Mouse (Mus musculus): ENCODE data around the gene Fn3k. TPM values are rescaled to one million over a fixed set of nuclear protein-coding genes. Genes with fewer than 3 reads are reported as not detected.

Fn3k gene
- polyA plus RNA-seq, 1 experiment from 2014 or later, result 2.1 TPM

DNA sequence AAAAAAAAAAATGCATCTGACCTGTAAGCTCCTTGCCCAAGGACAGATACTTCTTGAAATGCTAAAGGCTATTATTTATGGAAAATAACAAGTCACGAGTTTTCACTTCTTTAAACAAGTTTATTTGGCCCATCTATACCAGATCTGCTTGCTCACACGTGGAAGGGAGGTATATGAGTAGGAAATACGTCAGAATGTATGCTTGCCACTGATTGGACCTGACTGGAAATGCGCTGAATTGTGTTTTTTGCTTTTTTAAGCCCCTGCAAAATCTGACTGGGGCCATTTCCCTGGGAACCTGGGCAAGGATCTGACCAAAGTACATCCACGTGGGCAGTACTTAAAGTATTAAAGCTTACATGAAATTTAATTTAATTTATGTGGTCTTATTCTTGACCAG is 14.3 kb upstream of the Fn3k start:
- peak overlapping the region; percentile 83 for H3K4me3 ChIP-seq (replicated peaks)
- ATAC-seq (ENCODE audit: insufficient number of reproducible peaks, low FRiP score, low TSS enrichment, low read depth), result no peak
- H3K9me3 ChIP-seq (replicated peaks), result no peaks in the 10 kb centered on the region
- H3K27me3 ChIP-seq, result no peaks in the 10 kb centered on the region
- peaks cover 9% of the 10 kb centered on the region for H3K4me1 ChIP-seq
- 0 out of 2 replicates have a peak, but pooled peaks cover 3% of the 10 kb centered on the region for H3K36me3 ChIP-seq
- no peak overlapping the region for H3K9ac ChIP-seq
- 48% methylated on average over 5 of the region's 5 CpGs for WGBS
- no peak overlapping the region; the same call in 1 of the 2 replicates for H3K27ac ChIP-seq (replicated peaks)
- H3K4me2 ChIP-seq (replicated peaks), result peak overlapping the region; percentile 81

DNA sequence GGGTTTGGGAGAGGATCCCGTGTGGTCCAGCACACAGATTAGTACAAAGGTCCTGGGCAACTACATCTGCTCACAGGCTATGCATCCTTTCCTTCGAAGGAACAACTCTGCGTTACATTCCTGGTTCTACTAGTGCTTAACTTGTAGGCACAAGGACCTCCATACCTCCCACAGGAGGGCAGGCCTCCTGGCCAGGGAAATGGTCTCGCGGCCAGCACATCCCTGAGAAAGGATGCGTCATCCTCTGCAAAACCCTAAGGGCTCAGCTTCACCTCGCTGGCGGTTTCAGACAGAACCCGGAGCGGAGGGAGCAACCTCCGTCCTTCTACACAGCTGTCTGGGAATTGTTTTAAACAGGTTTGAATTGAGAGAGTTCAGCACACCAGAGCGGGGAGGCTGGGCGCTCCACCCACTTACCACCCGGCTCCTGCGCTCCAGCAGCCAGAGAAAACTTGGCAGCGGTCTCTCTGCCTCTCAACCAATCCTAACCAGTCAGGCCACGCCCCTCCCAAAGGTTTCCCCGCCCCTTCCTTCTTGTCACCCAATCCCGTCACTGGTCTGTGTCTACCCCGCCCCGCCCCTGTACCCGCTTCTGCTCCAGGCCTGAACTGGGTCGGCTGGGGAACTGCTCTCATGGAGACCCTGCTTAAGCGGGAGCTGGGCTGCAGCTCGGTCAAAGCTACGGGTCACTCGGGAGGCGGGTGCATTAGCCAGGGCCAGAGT is 13.7 kb upstream of the Fn3k start, which contains the start of gene Fn3krp:
TSS of gene Fn3krp (plus strand) at position 572 of the 723 bp plus-strand sequence.
- Histone ChIP-seq H3K4me3 (replicated peaks) (peak within 1 kb of the TSS; percentile 83), H3K27me3 (no peaks in the 10 kb centered on the region), H3K4me1 (peaks cover 9% of the 10 kb centered on the region), H3K4me2 (replicated peaks) (peak within 1 kb of the TSS; percentile 81), H3K36me3 (0 out of 2 replicates have a peak, but pooled peaks cover 3% of the 10 kb centered on the region), H3K27ac (replicated peaks) (peak within 1 kb of the TSS; percentile 85), H3K9ac (peak within 1 kb of the TSS; percentile 58), H3K9me3 (replicated peaks) (no peaks in the 10 kb centered on the region)
- WGBS, result 2% methylated on average over 28 of the region's 28 CpGs
- peak; percentile 99 for ATAC-seq (ENCODE audit: insufficient number of reproducible peaks, low FRiP score, low TSS enrichment, low read depth)

DNA sequence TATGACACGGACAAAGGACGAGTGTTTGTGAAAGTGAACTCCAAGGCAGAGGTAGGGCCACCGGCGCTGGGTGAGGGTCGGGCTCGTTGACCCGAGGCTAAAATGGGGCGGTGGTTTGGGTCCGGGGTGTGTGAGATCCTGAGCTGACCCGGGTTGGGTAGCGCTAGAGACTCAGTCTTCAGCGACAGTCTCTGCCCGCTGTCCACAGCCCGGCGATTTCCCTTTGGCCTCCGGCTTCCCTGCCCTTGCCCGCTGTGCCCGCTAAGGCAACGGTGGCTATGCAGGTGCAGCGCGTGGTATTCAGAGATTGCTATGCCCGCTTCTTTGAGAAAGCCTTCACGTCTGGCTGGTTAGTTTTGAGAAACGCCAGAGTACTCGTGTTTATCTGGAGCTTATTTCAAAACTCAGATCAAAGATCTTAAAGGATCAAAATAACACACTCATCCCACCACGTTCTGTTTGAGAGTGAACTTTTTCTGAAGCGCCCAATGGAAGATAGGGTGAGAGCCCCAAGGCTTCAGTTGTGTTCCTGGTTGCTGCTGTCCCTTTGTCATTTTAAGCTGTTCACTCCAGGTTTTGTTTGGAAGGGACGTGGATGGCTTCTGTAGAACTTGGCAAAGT is 13.1 kb upstream of the Fn3k start:
- Histone ChIP-seq H3K27me3 (no peaks in the 10 kb centered on the region), H3K4me3 (replicated peaks) (peak overlapping the region; percentile 83), H3K9ac (peak overlapping the region; percentile 58), H3K36me3 (0 out of 2 replicates have a peak, but pooled peaks cover 3% of the 10 kb centered on the region), H3K4me2 (replicated peaks) (peak overlapping the region; percentile 81), H3K4me1 (peaks cover 9% of the 10 kb centered on the region), H3K27ac (replicated peaks) (peak overlapping the region; percentile 63), H3K9me3 (replicated peaks) (no peaks in the 10 kb centered on the region)
- peak; percentile 45; the same call in 1 of the 2 replicates for ATAC-seq (ENCODE audit: insufficient number of reproducible peaks, low FRiP score, low TSS enrichment, low read depth)
- under 1% methylated on average over 28 of the region's 28 CpGs for WGBS

DNA sequence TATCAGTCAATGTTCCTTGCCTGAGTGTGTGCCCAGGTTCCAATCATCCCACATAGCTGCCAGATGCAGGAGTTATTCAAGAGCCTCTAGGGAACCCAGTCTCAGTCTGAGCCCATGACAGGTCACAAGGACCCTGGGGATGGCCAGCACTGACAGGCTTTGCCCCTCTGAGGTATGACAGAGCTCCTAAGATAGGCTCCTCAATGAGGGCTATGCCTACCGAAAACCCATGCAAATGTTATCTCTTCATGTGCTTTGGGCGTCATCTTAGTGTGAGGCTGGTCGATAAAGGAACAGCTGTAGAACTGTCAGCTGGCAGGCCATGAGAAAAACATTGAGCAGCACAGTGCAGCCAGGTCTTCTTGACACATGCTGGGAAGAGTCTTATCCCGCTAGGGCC is 1.3 kb upstream of the Fn3k start:
- Histone ChIP-seq H3K4me2 (replicated peaks) (no peak overlapping the region), H3K4me1 (peaks cover 13% of the 10 kb centered on the region), H3K9ac (no peak overlapping the region), H3K27ac (replicated peaks) (no peak overlapping the region), H3K9me3 (replicated peaks) (no peaks in the 10 kb centered on the region), H3K4me3 (replicated peaks) (no peak overlapping the region), H3K27me3 (no peaks in the 10 kb centered on the region), H3K36me3 (peaks cover 20% of the 10 kb centered on the region)
- ATAC-seq (ENCODE audit: insufficient number of reproducible peaks, low FRiP score, low TSS enrichment, low read depth), result 0 out of 2 replicates have a peak, but pooled peaks have one; percentile 22
- WGBS, result 69% methylated on average over 4 of the region's 4 CpGs

DNA sequence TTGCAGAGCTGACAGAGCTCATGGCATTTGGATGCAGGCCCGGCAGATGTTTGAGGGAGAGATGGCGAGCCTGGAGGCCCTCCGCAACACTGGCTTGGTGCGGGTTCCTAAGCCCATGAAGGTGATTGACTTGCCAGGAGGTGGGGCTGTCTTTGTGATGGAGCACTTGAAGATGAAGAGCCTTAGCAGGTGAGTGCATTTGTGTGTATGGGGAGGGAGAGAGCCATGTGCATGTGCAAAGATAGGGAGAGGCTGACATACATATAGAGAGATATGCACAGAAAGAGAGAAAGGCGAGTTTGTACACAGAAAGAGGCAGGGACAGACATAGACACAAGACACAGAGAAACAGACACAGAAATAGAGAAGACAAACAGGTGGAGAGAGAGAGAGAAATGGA is 2.5 kb downstream of the Fn3k start:
- no peak overlapping the region for H3K27ac ChIP-seq (replicated peaks)
- H3K9ac ChIP-seq, result no peak overlapping the region
- H3K27me3 ChIP-seq, result no peaks in the 10 kb centered on the region
- H3K4me3 ChIP-seq (replicated peaks), result no peak overlapping the region
- no peaks in the 10 kb centered on the region for H3K9me3 ChIP-seq (replicated peaks)
- H3K4me2 ChIP-seq (replicated peaks), result no peak overlapping the region
- no peak for ATAC-seq (ENCODE audit: insufficient number of reproducible peaks, low FRiP score, low TSS enrichment, low read depth)
- whole genome bisulfite sequencing, result 64% methylated on average over 5 of the region's 5 CpGs
- H3K4me1 ChIP-seq, result peaks cover 13% of the 10 kb centered on the region
- no peaks in the 10 kb centered on the region for H3K36me3 ChIP-seq

DNA sequence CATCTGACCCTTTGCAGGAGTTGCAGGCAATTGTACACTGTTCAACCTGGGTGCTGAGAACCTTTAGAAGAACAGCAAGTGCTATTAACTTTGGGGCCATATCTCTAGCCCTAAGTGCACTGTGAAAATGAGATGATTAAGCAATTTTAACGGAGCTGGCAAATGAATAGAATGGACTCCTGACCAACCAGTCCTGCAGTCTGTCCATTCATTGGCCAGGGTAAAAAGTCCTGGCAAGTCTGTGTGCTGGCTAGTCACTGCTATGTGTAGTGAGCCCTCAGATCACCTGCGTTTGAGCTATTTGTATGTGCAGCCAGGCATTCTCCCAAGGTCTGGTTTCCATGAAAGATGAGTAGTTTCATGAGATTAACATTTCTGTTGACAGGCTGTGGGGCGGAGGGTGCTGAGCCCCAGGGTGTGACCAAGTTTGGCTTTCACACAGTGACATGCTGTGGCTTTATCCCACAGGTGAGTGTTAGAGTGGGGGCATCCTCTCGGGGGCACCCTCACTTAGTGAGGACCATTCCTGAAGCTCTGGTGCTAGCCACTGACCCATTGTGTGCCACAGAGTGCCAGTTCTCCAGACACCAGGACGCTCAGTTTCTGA is 5.1 kb downstream of the Fn3k start:
- no peaks in the 10 kb centered on the region for H3K36me3 ChIP-seq
- H3K9me3 ChIP-seq (replicated peaks), result no peaks in the 10 kb centered on the region
- no peak overlapping the region for H3K27ac ChIP-seq (replicated peaks)
- WGBS, result 63% methylated on average over 5 of the region's 5 CpGs
- H3K27me3 ChIP-seq, result no peaks in the 10 kb centered on the region
- H3K4me2 ChIP-seq (replicated peaks), result no peak overlapping the region
- H3K4me3 ChIP-seq (replicated peaks), result no peak overlapping the region
- no peak for ATAC-seq (ENCODE audit: insufficient number of reproducible peaks, low FRiP score, low TSS enrichment, low read depth)
- peaks cover 5% of the 10 kb centered on the region; the same call in 1 of the 2 replicates for H3K4me1 ChIP-seq
- no peak overlapping the region for H3K9ac ChIP-seq

DNA sequence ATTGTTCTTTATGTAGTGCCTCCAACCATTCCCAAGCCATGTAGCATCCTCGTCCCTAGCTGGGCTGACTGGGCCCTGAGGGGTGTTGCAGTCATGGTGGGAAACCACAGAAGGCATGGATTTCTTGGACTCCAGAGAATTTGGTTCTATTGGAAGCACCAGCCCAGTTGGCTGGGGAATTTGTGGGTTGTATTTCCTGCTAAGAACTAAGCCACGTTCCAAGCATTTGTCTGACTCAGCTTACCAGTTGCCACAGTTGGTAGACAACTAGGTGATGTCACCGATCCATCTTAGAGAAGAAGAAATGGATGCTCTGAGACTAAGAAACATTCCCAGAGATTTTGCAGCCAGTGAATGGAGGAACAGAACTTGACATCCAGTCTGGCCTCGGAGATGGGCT is 6.9 kb downstream of the Fn3k start:
- 82% methylated on average over 4 of the region's 4 CpGs for WGBS
- ATAC-seq (ENCODE audit: insufficient number of reproducible peaks, low FRiP score, low TSS enrichment, low read depth), result no peak
- H3K27ac ChIP-seq (replicated peaks), result no peak overlapping the region

DNA sequence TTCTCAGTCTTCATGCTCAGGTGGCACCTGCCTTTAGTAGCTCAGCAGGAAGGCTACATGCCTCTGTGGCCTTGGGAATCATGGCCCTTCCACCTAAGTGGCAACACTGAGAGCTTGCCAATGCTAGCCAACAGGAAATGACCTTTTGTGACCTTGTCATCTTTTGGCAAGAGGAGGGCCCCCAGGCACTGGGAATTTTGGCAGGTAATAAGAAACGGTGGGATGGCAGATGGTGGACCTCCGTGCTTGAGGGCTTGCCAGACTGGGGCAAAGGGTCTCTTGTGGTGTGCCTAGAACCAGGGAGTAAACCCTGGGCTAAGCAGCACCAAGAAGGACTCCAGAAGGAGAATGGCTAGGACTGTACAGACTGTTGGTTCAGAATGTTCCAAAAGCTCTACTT is 7.4 kb downstream of the Fn3k start:
- no peak for ATAC-seq (ENCODE audit: insufficient number of reproducible peaks, low FRiP score, low TSS enrichment, low read depth)
- 44% methylated on average over 2 of the region's 2 CpGs for WGBS
- H3K4me2 ChIP-seq (replicated peaks), result no peak overlapping the region
- no peak overlapping the region for H3K27ac ChIP-seq (replicated peaks)
- H3K4me1 ChIP-seq, result no peaks in the 10 kb centered on the region
- H3K4me3 ChIP-seq (replicated peaks), result no peak overlapping the region
- no peaks in the 10 kb centered on the region for H3K36me3 ChIP-seq
- no peaks in the 10 kb centered on the region for H3K9me3 ChIP-seq (replicated peaks)
- H3K9ac ChIP-seq, result no peak overlapping the region
- H3K27me3 ChIP-seq, result no peaks in the 10 kb centered on the region

More for the DNA sequence above, 6.9 kb downstream of the Fn3k start:
- no peak overlapping the region for H3K9ac ChIP-seq
- no peak overlapping the region for H3K4me3 ChIP-seq (replicated peaks)
- H3K4me2 ChIP-seq (replicated peaks), result no peak overlapping the region
- H3K4me1 ChIP-seq, result no peaks in the 10 kb centered on the region
- H3K36me3 ChIP-seq, result no peaks in the 10 kb centered on the region
- H3K9me3 ChIP-seq (replicated peaks), result no peaks in the 10 kb centered on the region
- no peaks in the 10 kb centered on the region for H3K27me3 ChIP-seq

DNA sequence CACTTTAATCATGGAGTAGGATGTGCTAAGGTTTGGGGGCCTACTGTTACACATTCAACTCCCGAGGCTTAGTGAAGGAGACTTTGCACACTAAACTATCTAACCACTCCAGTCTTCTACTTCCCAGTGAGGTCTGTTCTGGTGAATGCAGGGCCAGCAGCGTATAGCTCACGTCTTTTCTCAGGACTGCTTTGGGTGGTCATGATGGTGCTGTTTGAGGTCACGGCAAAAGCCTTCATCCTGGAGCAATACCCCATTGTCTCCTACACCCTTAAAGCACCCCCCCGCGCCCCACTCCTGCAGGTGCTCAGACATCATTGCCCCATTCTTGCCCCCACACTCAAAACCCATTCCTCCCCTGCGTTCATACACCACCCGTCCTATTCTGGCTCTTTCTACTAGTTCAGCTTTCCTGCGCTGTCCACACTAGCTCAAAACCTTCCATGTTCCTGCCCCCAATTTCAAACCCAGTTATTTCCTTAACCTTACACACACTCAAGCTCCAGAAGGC is 16.6 kb downstream of the Fn3k start:
- Histone ChIP-seq H3K36me3 (0 out of 2 replicates have a peak, but pooled peaks cover 5% of the 10 kb centered on the region), H3K4me3 (replicated peaks) (peak overlapping the region; percentile 85), H3K27me3 (no peaks in the 10 kb centered on the region), H3K27ac (replicated peaks) (peak overlapping the region; percentile 61; the same call in 1 of the 2 replicates), H3K9me3 (replicated peaks) (no peaks in the 10 kb centered on the region), H3K4me1 (peaks cover 16% of the 10 kb centered on the region), H3K4me2 (replicated peaks) (peak overlapping the region; percentile 57), H3K9ac (no peak overlapping the region)
- no peak for ATAC-seq (ENCODE audit: insufficient number of reproducible peaks, low FRiP score, low TSS enrichment, low read depth)
- 20% methylated on average over 9 of the region's 9 CpGs for WGBS

DNA sequence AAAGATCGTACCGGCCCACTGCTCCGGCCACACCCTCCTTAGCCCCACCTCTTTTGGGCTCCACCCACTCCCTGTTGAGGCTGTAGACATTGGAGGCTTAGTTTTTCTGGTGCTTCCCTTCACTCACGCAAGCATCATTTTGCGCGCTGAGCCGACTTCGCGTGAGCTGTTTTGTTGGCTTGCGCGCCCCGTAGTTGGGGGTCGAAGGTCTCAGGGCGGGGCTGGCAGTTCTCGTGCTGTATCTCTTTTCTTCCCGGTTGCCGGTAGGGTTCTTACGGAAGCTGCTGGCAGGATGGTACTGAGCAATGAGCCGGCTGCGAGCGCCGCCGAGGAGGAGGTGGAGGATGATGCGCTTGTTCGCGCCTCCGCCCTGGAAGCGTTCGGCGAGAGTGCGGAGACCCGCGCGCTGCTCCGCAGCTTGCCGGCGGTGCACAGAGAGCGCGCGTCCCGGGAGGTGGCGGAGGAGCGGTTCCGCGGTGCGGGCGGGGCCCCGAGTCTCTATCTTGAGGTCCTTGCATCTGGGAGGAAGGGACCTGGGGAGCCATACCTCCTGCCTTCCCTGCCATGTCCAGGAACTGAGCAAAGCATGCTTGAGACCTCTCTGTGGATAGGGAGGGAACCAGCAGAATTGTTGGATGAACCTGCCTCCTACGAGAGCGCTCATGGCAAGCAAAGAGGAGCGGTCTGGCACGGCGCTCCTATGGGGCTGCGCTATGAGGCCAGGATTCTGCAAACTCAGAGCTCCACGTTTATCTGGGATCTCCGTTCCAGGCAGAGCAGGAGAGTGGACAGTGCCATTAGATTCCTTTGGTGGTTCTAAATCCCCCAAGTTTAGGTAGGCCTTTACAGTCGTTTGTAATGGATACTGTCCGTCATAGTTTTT is 17.3 kb downstream of the Fn3k start, which contains the start of gene Tbcd:
TSS of gene Tbcd (plus strand) at position 197 of the 883 bp plus-strand sequence.
- Histone ChIP-seq H3K36me3 (0 out of 2 replicates have a peak, but pooled peaks cover 5% of the 10 kb centered on the region), H3K4me1 (peaks cover 16% of the 10 kb centered on the region), H3K9ac (peak within 1 kb of the TSS; percentile 70), H3K27me3 (no peaks in the 10 kb centered on the region), H3K9me3 (replicated peaks) (no peaks in the 10 kb centered on the region), H3K4me3 (replicated peaks) (peak within 1 kb of the TSS; percentile 85), H3K27ac (replicated peaks) (peak within 1 kb of the TSS; percentile 61), H3K4me2 (replicated peaks) (peak within 1 kb of the TSS; percentile 57)
- WGBS, result under 1% methylated on average over 58 of the region's 58 CpGs
- peak; percentile 94 for ATAC-seq (ENCODE audit: insufficient number of reproducible peaks, low FRiP score, low TSS enrichment, low read depth)
